Mouse (Mus musculus) gastrocnemius, postnatal 14 days (tissue): ENCODE measurements around the gene D130052B06Rik. TPM values are rescaled to one million over a fixed set of nuclear protein-coding genes. Genes with fewer than 3 reads are reported as not detected.

Experiments
- DNase-seq: peaks from one replicate; pipeline ENCODE4 v3.0.0; 2021; ENCODE audit warnings: mixed read lengths
- intact Hi-C: fragments of 180-260 bp; cut with DNase I; formaldehyde crosslinking; loops from one replicate; pipeline ENCODE4 v1.15.1; 2025; ENCODE audit warnings: low total_unique reads
- total RNA-seq, 2 experiments: library from RNA; stranded (reverse); gene quantifications; 2 replicates each; pipeline ENCODE4 v1.2.3; 2021

D130052B06Rik gene
- total RNA-seq, 2 experiments from 2014 or later: not detected

- intact Hi-C loops: no loop called here
- no peak for DNase-seq
These were observed 56.9 kb downstream of the D130052B06Rik start for GRCm38 (mm10) chr11:33655861-33656593.

DNA sequence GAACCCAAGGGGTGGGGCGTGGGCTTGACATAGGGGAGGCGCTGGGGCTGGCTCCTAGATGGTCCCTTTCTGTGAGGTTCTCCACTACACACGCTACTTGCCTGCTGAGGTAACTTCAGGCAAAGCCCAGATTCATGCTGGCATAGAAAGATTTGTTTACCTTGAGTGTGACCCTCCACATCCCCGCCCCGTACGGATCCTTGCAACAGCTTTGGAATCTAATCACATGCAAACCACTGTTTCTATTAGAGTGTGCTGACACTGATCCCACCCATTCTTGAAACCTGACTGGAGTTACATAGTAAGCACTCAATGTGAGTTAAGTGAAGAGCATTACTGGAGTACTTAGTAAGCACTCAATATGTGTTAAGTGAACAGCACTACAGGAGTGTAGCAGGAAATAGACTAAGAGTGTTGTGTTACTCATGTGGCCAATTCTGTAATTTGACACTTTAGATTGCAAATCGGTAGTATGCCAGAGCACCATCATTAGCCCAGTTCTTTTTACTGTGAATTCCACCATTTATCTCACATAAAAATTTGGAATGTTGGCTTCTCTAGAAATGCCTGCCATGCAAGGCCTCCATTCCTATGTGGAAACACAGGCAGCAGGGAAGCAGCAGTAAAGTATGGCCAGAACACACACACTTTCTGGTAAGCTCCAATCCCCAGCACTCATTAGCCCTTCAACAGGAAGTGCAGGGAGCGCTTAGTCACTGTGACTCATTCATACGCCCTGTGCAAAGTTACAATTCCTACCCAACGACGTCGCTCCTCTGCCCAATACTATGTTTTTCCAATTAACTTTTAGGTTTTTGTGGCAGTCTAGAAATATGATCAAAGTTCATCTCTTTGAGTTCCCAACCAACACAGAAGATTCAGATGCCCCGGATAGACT is 61.2 kb downstream of the D130052B06Rik start:
- no peak for DNase-seq
- intact Hi-C loops: no loop called here

DNA sequence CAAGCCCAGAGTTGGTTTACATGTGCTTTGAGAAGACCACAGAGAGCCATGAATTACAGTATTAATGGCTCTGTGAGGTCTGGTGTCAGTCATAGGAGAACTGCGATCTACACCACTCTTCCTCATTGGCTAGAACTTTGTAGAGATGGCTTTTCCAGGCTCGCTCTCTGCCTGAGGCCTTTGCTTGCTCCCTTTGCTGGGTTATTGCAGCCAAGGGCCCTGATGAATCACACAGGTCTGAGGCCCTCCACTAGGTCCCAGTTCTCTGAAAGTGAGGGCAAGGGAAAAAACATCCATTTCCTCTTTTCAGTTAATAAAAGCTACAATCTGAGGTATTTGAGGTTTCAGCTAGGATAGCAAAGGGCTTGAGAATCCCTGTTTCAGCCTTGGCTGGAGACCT is 64.5 kb downstream of the D130052B06Rik start:
- intact Hi-C loops: no loop called here
- DNase-seq: no peak

- no peak for DNase-seq
- intact Hi-C loops: no loop called here
These were observed 69.3 kb downstream of the D130052B06Rik start for GRCm38 (mm10) chr11:33668376-33668775.

GRCm38 (mm10) chr11:33670105-33670965 is 71.2 kb downstream of the D130052B06Rik start:
- intact Hi-C loops: no loop called here
- DNase-seq: no peak

Other genes starting within 250 kb of the D130052B06Rik start
- gene Ranbp17, start 85.6 kb upstream of the D130052B06Rik start, total RNA-seq: 1 to 10 TPM; 1.0 to 1.7 TPM
- gene Gabrp, start 20.3 kb upstream of the D130052B06Rik start, total RNA-seq: not detected